Mouse (Mus musculus) embryo, embryonic 10.5 days (tissue): ENCODE data around the gene Btbd16.

Source experiments
- DNase-seq: peaks from one replicate; pipeline ENCODE4 v3.0.0-alpha.2; 2015; ENCODE audit warnings: low spot score

Gene Btbd16

GRCm38 (mm10) chr7:130862501-130862900 is 88.6 kb downstream of the Btbd16 start:
- DNase-seq, result no peak

GRCm38 (mm10) chr7:130864711-130865110 is 90.8 kb downstream of the Btbd16 start:
- DNase-seq, result no peak

GRCm38 (mm10) chr7:130865613-130866591 is 92.0 kb downstream of the Btbd16 start, which contains the start of gene Plekha1:
Gene Plekha1 (plus strand): TSS chr7:130865756.
- peak; percentile 97 for DNase-seq

GRCm38 (mm10) chr7:130866640-130867039 is 92.8 kb downstream of the Btbd16 start:
- peak; percentile 51 for DNase-seq

GRCm38 (mm10) chr7:130867256-130867655 is 93.4 kb downstream of the Btbd16 start:
- DNase-seq, result no peak
